Mouse (Mus musculus) left cerebral cortex, adult 8-10 months (tissue): Measurements from ENCODE around the gene Mcoln3. TPM values are rescaled to one million over a fixed set of nuclear protein-coding genes. Genes with fewer than 3 reads are reported as not detected.
A peak's percentile ranks its signal among the peaks of the same experiment; 100 is the strongest.

Source experiments
- DNase-seq, 2 experiments: peaks; one replicate each; pipeline ENCODE4 v3.0.0; 2022; ENCODE audit warnings: low spot score in 2 of 2
- total RNA-seq, 4 experiments: library from RNA; stranded (reverse); gene quantifications; 2 replicates each; pipeline ENCODE4 v1.2.4; 2022

Gene Mcoln3
- total RNA-seq, result not detected

- no peak for DNase-seq
Measured at GRCm38 (mm10) chr3:146117258-146117996, at the start of gene Mcoln3. Gene Mcoln3, plus strand, starts transcription at chr3:146117450.

- DNase-seq, result no peak
Measured at GRCm38 (mm10) chr3:146069276-146069675, 48.0 kb upstream of the Mcoln3 start.

- DNase-seq, result no peak
Measured at GRCm38 (mm10) chr3:146072780-146073179, 44.5 kb upstream of the Mcoln3 start.

- no peak for DNase-seq
Measured at GRCm38 (mm10) chr3:146080241-146080640, 37.0 kb upstream of the Mcoln3 start.

- no peak for DNase-seq
Measured at GRCm38 (mm10) chr3:146090988-146091657, 26.1 kb upstream of the Mcoln3 start.

- DNase-seq, result no peak
Measured at GRCm38 (mm10) chr3:146095066-146095465, 22.2 kb upstream of the Mcoln3 start.

- no peak for DNase-seq
Measured at GRCm38 (mm10) chr3:146096986-146097385, 20.3 kb upstream of the Mcoln3 start.

GRCm38 (mm10) chr3:146097861-146098260, 19.4 kb upstream of the Mcoln3 start:
- no peak for DNase-seq

- no peak for DNase-seq
Measured at GRCm38 (mm10) chr3:146099925-146100324, 17.3 kb upstream of the Mcoln3 start.

GRCm38 (mm10) chr3:146102049-146102448, 15.2 kb upstream of the Mcoln3 start:
- no peak for DNase-seq

- DNase-seq, result no peak
Measured at GRCm38 (mm10) chr3:146107116-146107849, 10.0 kb upstream of the Mcoln3 start.

- peak; percentile 12 to 79 for DNase-seq
Measured at GRCm38 (mm10) chr3:146107921-146108571, 9.2 kb upstream of the Mcoln3 start, which contains the start of gene Wdr63. Gene Wdr63, minus strand, starts transcription at chr3:146108130.

- no peak for DNase-seq
Measured at GRCm38 (mm10) chr3:146108945-146109344, 8.3 kb upstream of the Mcoln3 start.

GRCm38 (mm10) chr3:146110358-146110757, 6.9 kb upstream of the Mcoln3 start:
- no peak for DNase-seq

- no peak for DNase-seq
Measured at GRCm38 (mm10) chr3:146110916-146111315, 6.3 kb upstream of the Mcoln3 start.

GRCm38 (mm10) chr3:146117997-146118457, 777 bp downstream of the Mcoln3 start:
- no peak for DNase-seq

GRCm38 (mm10) chr3:146121310-146122124, 4.3 kb downstream of the Mcoln3 start:
- no peak for DNase-seq

GRCm38 (mm10) chr3:146122125-146122420, 4.8 kb downstream of the Mcoln3 start:
- DNase-seq, result no peak

GRCm38 (mm10) chr3:146122807-146123463, 5.7 kb downstream of the Mcoln3 start:
- no peak for DNase-seq

GRCm38 (mm10) chr3:146123464-146123825, 6.2 kb downstream of the Mcoln3 start:
- DNase-seq, result no peak
